Mouse (Mus musculus): ENCODE data around the gene Cd3g.

DNA sequence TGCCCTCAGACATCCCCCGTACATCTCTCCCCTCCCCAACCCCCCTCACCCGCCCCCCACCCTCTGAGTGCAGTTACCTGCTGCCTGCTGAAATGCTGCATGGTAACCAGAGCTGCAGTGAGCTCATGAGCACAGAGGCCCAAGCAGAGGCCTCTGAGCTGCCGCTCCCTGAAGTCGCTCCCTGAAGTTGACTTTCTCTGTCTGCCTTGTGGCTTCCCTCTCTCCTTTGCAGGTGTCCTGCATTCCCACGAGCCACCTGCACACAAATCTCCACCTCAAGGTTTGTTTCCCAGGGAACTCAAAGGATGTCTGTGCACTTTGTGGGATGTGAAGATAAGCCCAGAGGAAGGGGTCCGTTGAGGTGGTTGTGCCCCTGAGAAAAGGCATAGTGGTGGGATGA is 31.1 kb upstream of the Cd3g start:
- TF ChIP-seq CTCF (IDR thresholded peaks at IDR 0.05; ENCODE audit: control insufficient read depth, insufficient read depth, insufficient read length) (no peak), FOSL1 (IDR thresholded peaks at IDR 0.05; ENCODE audit: insufficient read depth, low read length, poor library complexity, severe bottlenecking) (no peak)

Data from C2C12 (cell line).